Mouse (Mus musculus) liver, embryonic 11.5 days (tissue): ENCODE measurements around the gene Fam129a. TPM values are rescaled to one million over a fixed set of nuclear protein-coding genes. Genes with fewer than 3 reads are reported as not detected.

ENCODE experiments used
- ATAC-seq: fragments of 200-750 bp; cut with Nextera tagmentation; replicated peaks from 2 replicates; pipeline ENCODE4 v1.8.0; 2017; ENCODE audit warnings: moderate number of reproducible peaks, mild to moderate bottlenecking, moderate TSS enrichment, moderate library complexity; ENCODE audit not compliant: low FRiP score
- DNase-seq: peaks from one replicate; pipeline ENCODE4 v3.0.0-alpha.2; 2017; ENCODE audit warnings: low spot score
- H3K27ac ChIP-seq: fragments of 300-500 bp; sonication (generic); 2 replicates; pipeline ENCODE4 v1.5.1; 2014; ENCODE audit warnings: mild to moderate bottlenecking, low read depth, low read length, control low read depth
- H3K27me3 ChIP-seq: fragments of 300-500 bp; sonication (generic); replicated peaks from 2 replicates; pipeline ENCODE4 v1.6.1; 2014; ENCODE audit warnings: low read length, mixed read lengths; ENCODE audit not compliant: control insufficient read depth, insufficient read depth
- H3K36me3 ChIP-seq: fragments of 300-500 bp; sonication (generic); 2 replicates; pipeline ENCODE4 v1.6.1; 2014; ENCODE audit warnings: mild to moderate bottlenecking, low read length, moderate library complexity, mixed read lengths; ENCODE audit not compliant: control insufficient read depth, insufficient read depth
- H3K4me1 ChIP-seq: fragments of 300-500 bp; sonication (generic); replicated peaks from 2 replicates; pipeline ENCODE4 v1.6.1; 2014; ENCODE audit warnings: low read length, mixed read lengths; ENCODE audit not compliant: control insufficient read depth, insufficient read depth
- H3K4me2 ChIP-seq: fragments of 300-500 bp; sonication (generic); 2 replicates; pipeline ENCODE4 v1.6.1; 2014; ENCODE audit warnings: mild to moderate bottlenecking, control low read depth, moderate library complexity
- H3K4me3 ChIP-seq: fragments of 300-500 bp; sonication (generic); 2 replicates; pipeline ENCODE4 v1.5.1; 2014; ENCODE audit warnings: low read depth, low read length, control low read depth
- H3K9ac ChIP-seq: fragments of 300-500 bp; sonication (generic); 2 replicates; pipeline ENCODE4 v1.6.1; 2014; ENCODE audit warnings: low read depth, low read length, control low read depth
- H3K9me3 ChIP-seq: fragments of 300-500 bp; sonication (generic); 2 replicates; pipeline ENCODE4 v1.6.1; 2016; ENCODE audit warnings: low read length, inconsistent platforms, mixed read lengths; ENCODE audit not compliant: control insufficient read depth
- WGBS: fragments of 180-500 bp; shearing (Covaris S2); extraction: QIAGEN DNeasy Blood & Tissue Kit; methylation state at CpG from one replicate; pipeline ENCODE4 v1.1.7; 2014; 5-methylcytosine and 5-hydroxymethylcytosine counted together
- polyA plus RNA-seq: library from polyadenylated mRNA; unstranded; fragments of >200 nt; fragmentation: Nextera tagmentation; extraction: Ambion mirVana; gene quantifications from 2 replicates; pipeline ENCODE4 v1.2.1, GENCODE M21; 2014

Gene Fam129a
- polyA plus RNA-seq, 1 experiment from 2014 or later: 3.0 TPM

DNA sequence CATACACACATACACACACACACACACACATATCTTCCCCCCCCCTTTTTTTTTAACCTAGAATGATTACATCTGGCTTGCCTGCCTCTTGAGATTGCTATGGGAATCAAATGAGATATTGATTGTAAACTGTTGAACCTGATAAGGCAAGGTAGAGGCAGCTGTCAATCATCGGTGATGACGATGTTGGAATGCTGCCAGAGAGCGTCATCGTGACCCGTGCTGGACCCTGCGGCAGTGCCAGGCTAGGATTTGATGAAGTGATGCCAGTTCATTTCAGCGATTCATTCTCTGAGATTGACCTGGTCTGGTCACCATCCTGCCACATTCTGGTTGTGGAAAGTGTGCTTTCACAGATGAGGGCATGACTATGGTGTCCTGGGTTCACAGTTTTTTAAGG, 108.2 kb downstream of the Fam129a start:
- H3K4me2 ChIP-seq: no peak overlapping the region
- 87% methylated on average over 7 of the region's 7 CpGs for WGBS
- no peak overlapping the region for H3K4me3 ChIP-seq
- no peaks in the 10 kb centered on the region for H3K9me3 ChIP-seq
- DNase-seq (no peak), ATAC-seq (no peak)
- H3K36me3 ChIP-seq: no peaks in the 10 kb centered on the region
- peaks cover 4% of the 10 kb centered on the region; the same call in 1 of the 2 replicates for H3K4me1 ChIP-seq
- no peak overlapping the region for H3K27ac ChIP-seq
- no peaks in the 10 kb centered on the region for H3K27me3 ChIP-seq
- no peak overlapping the region for H3K9ac ChIP-seq

GRCm38 (mm10) chr1:151679883-151680613, 109.1 kb downstream of the Fam129a start:
- peaks cover 4% of the 10 kb centered on the region; the same call in 1 of the 2 replicates for H3K4me1 ChIP-seq
- H3K9me3 ChIP-seq: no peaks in the 10 kb centered on the region
- H3K4me2 ChIP-seq: no peak overlapping the region
- WGBS: 90% methylated on average over 4 of the region's 4 CpGs
- DNase-seq (no peak), ATAC-seq (no peak)
- no peak overlapping the region for H3K27ac ChIP-seq
- H3K4me3 ChIP-seq: no peak overlapping the region
- no peaks in the 10 kb centered on the region for H3K27me3 ChIP-seq
- H3K36me3 ChIP-seq: no peaks in the 10 kb centered on the region
- no peak overlapping the region for H3K9ac ChIP-seq

DNA sequence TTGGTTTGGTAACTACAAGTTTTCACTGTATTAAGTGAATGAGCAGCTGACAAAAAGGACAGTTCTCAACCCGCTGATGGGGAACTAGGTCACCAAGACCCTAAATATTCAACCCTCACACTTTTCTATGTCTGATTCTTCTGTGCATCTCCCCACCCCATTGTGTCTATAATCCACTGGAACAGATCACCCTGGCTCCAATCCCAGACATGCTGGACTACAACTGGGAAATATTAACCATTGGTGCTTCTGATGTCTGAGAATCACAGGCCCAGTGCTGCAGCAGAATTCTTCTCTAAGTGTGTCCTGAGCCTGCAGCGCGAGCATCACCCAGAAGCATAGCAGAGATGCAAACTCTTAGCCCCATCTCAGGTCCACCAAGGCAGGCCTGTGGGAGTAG, 110.0 kb downstream of the Fam129a start:
- no peak for DNase-seq
- Histone ChIP-seq H3K4me2 (no peak overlapping the region), H3K36me3 (no peaks in the 10 kb centered on the region), H3K9me3 (no peaks in the 10 kb centered on the region), H3K9ac (no peak overlapping the region), H3K27me3 (no peaks in the 10 kb centered on the region), H3K27ac (no peak overlapping the region), H3K4me3 (no peak overlapping the region), H3K4me1 (peaks cover 4% of the 10 kb centered on the region; the same call in 1 of the 2 replicates)
- 91% methylated on average over 3 of the region's 3 CpGs for WGBS
- no peak for ATAC-seq

DNA sequence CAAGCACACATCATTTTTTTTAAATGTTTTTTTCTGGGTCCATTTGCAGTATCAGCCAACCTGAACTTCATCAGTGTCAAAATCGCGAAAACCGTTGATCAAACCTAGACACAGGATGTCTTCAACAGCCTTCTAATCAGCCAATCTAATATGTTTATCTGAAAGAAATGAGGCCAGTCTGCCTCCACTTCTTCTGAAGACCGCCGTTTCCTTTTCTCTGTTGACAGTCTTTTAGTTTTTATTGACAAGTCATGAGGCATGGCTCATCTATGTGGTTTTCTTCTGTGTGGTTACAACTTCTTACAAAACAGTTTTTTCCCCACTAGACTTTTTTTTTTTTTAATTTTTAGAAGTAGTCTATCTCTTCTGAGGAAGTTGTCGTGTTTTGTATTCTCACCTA, 111.9 kb downstream of the Fam129a start:
- H3K36me3 ChIP-seq: no peaks in the 10 kb centered on the region
- H3K4me1 ChIP-seq: no peaks in the 10 kb centered on the region; the same call in 1 of the 2 replicates
- no peak overlapping the region for H3K4me3 ChIP-seq
- DNase-seq (no peak), ATAC-seq (no peak)
- no peak overlapping the region for H3K9ac ChIP-seq
- no peaks in the 10 kb centered on the region for H3K27me3 ChIP-seq
- 60% methylated on average over 6 of the region's 6 CpGs for WGBS
- H3K27ac ChIP-seq: no peak overlapping the region
- H3K9me3 ChIP-seq: no peaks in the 10 kb centered on the region
- H3K4me2 ChIP-seq: no peak overlapping the region

DNA sequence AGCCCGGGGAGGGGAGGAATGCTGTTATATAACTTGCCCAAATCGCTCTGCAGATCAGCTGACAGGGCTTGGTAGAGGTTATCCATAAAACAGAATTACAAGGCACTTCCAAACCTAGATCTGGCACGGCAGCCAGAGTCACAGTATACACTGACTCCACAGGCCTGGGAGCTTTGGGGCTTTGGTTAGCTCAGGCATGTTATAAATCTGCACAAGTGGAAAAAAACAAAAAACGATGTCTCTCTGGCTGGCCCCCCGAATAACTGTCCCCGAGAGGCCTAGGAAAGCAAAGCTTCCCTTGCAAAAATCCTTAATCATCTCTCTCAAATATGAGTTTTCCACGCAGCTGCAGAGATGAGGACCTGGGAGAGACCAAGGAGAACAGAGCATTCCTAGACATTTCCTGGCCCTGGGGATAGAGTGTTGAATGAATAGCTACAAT, 113.5 kb downstream of the Fam129a start:
- 77% methylated on average over 7 of the region's 7 CpGs for WGBS
- DNase-seq: no peak
- H3K4me2 ChIP-seq: no peak overlapping the region
- H3K9me3 ChIP-seq: no peaks in the 10 kb centered on the region
- ATAC-seq: no peak
- H3K9ac ChIP-seq: no peak overlapping the region
- H3K36me3 ChIP-seq: no peaks in the 10 kb centered on the region
- H3K27me3 ChIP-seq: no peaks in the 10 kb centered on the region
- H3K4me3 ChIP-seq: no peak overlapping the region
- no peaks in the 10 kb centered on the region; the same call in none of the 2 replicates for H3K4me1 ChIP-seq
- no peak overlapping the region for H3K27ac ChIP-seq

- H3K4me2 ChIP-seq: no peak overlapping the region
- no peaks in the 10 kb centered on the region for H3K27me3 ChIP-seq
- H3K4me1 ChIP-seq: no peaks in the 10 kb centered on the region; the same call in none of the 2 replicates
- no peak overlapping the region for H3K4me3 ChIP-seq
- ATAC-seq (no peak), DNase-seq (no peak)
- no peaks in the 10 kb centered on the region for H3K36me3 ChIP-seq
- H3K9ac ChIP-seq: no peak overlapping the region
- H3K9me3 ChIP-seq: no peaks in the 10 kb centered on the region
- H3K27ac ChIP-seq: no peak overlapping the region
- 71% methylated on average over 5 of the region's 5 CpGs for WGBS
These were observed 114.0 kb downstream of the Fam129a start for GRCm38 (mm10) chr1:151684978-151685377.

DNA sequence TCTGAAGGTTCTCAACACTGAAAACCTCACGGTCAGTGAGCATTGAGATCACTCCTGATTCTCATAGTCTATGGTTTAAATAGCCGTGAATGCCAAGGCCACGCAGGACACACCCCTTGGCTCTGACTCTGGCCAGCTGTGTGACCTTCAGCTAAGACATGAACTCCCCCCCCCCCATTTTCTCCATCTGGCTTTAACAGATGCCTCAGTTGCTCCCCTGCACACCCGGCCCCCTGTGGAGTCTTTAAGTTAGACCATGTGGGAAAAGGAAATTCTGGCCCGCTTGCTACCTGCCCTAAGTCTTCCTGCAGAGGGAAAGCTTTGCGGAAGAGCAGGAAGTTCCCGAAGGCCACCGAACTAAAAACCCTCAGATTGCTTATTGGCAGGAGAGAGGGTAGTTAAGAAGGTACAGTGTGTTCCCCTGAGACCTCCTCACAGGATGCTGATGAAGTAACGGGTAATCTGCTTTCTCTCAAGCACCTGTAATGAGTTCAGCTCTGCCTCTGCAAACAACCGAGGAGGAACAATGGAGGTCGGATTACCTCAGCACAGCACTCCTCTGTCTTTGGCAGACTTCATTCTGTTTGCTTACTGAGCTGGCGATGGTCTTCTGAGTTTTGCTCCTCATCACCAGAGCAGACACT, 114.8 kb downstream of the Fam129a start:
- H3K9me3 ChIP-seq: no peaks in the 10 kb centered on the region
- H3K4me3 ChIP-seq: no peak overlapping the region
- H3K27ac ChIP-seq: no peak overlapping the region
- H3K36me3 ChIP-seq: no peaks in the 10 kb centered on the region
- H3K4me1 ChIP-seq: no peaks in the 10 kb centered on the region; the same call in none of the 2 replicates
- no peak overlapping the region for H3K9ac ChIP-seq
- WGBS: 40% methylated on average over 12 of the region's 12 CpGs
- no peak for ATAC-seq
- no peaks in the 10 kb centered on the region for H3K27me3 ChIP-seq
- DNase-seq: no peak
- H3K4me2 ChIP-seq: no peak overlapping the region

GRCm38 (mm10) chr1:151686696-151687095, 115.7 kb downstream of the Fam129a start:
- no peaks in the 10 kb centered on the region; the same call in none of the 2 replicates for H3K4me1 ChIP-seq
- DNase-seq (no peak), ATAC-seq (no peak)
- no peaks in the 10 kb centered on the region for H3K27me3 ChIP-seq
- no peaks in the 10 kb centered on the region for H3K9me3 ChIP-seq
- no peak overlapping the region for H3K4me2 ChIP-seq
- no peaks in the 10 kb centered on the region for H3K36me3 ChIP-seq
- H3K9ac ChIP-seq: no peak overlapping the region
- 54% methylated on average over 8 of the region's 8 CpGs for WGBS
- H3K27ac ChIP-seq: 0 out of 2 replicates have a peak overlapping the region, but pooled peaks have one; percentile 23
- H3K4me3 ChIP-seq: no peak overlapping the region
